Mouse (Mus musculus): Measurements from ENCODE around the gene Zc3h12a. TPM values are rescaled to one million over a fixed set of nuclear protein-coding genes. Genes with fewer than 3 reads are reported as not detected.

The Zc3h12a gene
- total and polyA plus RNA-seq, 3 experiments: 0.92 to 3.3 TPM; not detected in 1

DNA sequence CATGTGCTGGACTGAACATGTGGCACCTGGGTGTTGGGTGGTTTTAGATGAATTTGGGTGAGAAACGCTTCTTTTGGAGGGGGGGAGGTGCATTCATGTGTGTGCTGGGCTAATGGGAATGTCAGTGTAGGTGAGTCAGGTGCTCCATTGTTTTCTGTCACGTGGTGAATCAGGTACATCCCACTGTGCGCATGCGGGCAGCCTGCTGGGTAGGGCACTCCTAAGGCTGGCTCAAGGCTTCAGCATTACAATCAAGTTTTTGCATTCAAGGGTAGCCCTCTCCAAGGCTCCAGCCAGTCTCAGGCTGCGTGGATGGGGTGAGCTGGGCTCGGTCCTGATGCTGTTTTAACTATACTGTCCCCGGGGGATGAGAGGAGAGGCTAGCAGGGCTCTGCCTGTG, 35.1 kb upstream of the Zc3h12a start:
- H3K27me3 ChIP-seq (ENCODE audit: control insufficient read depth in 1 of 2, insufficient read depth in 2 of 2, low read length in 2 of 2): no peaks in the 10 kb centered on the region

DNA sequence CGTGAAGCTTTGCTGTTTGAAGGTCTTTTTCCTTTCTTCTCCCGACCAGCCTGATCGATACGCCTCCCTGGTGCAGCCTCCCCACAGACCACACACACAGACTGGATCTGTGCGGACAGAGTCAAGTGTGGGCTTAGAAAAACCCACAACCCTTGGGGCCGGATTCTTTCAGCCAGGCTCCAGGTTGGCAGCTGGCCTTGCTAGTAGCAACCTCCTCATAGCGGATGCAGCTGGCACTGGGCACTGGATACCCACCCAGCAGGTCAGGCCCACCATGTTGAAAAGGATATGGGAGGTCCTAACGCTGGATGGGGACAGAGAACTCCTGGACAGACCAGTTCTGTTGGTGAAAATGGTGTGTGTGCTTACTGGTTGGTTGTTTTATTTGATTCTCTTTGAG, 33.8 kb upstream of the Zc3h12a start:
- Histone ChIP-seq H3K36me3 (ENCODE audit: control insufficient read depth in 1 of 2, insufficient read depth in 2 of 2, low read length in 2 of 2) (no peaks in the 10 kb centered on the region), H3K27me3 (ENCODE audit: control insufficient read depth in 1 of 2, insufficient read depth in 2 of 2, low read length in 2 of 2) (no peaks in the 10 kb centered on the region), H3K4me3 (ENCODE audit: control insufficient read depth in 1 of 2, insufficient read depth in 1 of 2, low read depth in 2 of 2, low read length in 2 of 2) (no peak overlapping the region), H3K4me1 (ENCODE audit: control insufficient read depth in 1 of 2, insufficient read depth in 2 of 2, low read length in 2 of 2) (no peaks in the 10 kb centered on the region), H3K79me2 (ENCODE audit: control insufficient read depth, insufficient read depth, low read length, poor library complexity) (no peaks in the 10 kb centered on the region), H3K9me3 (replicated peaks; ENCODE audit: insufficient read depth, low read length) (no peaks in the 10 kb centered on the region), H3K27ac (ENCODE audit: control insufficient read depth, low read depth, low read length) (no peak overlapping the region), H3K9ac (ENCODE audit: control insufficient read depth, low read depth, low read length, poor library complexity, severe bottlenecking) (no peak overlapping the region)
- TF ChIP-seq GABPA (IDR thresholded peaks at IDR 0.05; ENCODE audit: low read depth, low read length) (no peak), NRF1 (IDR thresholded peaks at IDR 0.05; ENCODE audit: insufficient read depth, low read depth, low read length, poor library complexity, severe bottlenecking) (no peak), USF2 (IDR thresholded peaks at IDR 0.05; ENCODE audit: borderline replicate concordance in 1 of 2, insufficient read depth in 1 of 2, low read depth in 1 of 2, low read length in 2 of 2) (no peak), E2F4 (IDR thresholded peaks at IDR 0.05; ENCODE audit: borderline replicate concordance, low read depth, low read length) (no peak), CHD2 (IDR thresholded peaks at IDR 0.05; ENCODE audit: low read length) (no peak), POLR2AphosphoS2 (IDR thresholded peaks at IDR 0.05; ENCODE audit: low read length) (no peak), MAX (IDR thresholded peaks at IDR 0.05; ENCODE audit: low read length) (no peak), RAD21 (IDR thresholded peaks at IDR 0.05; ENCODE audit: low read depth, low read length) (no peak), POLR2A (IDR thresholded peaks at IDR 0.05; ENCODE audit: control insufficient read depth in 1 of 2, insufficient read depth in 1 of 2, low read depth in 1 of 2, low read length in 2 of 2, poor library complexity in 1 of 2) (no peak), POLR2AphosphoS5 (IDR thresholded peaks at IDR 0.05; ENCODE audit: borderline replicate concordance, low read depth, low read length) (no peak), MXI1 (IDR thresholded peaks at IDR 0.05; ENCODE audit: low read depth, low read length) (no peak), TAL1 (IDR thresholded peaks at IDR 0.05; ENCODE audit: low read length) (no peak), CTCF (IDR thresholded peaks at IDR 0.05 in 2 of 3, conservative IDR thresholded peaks at IDR 0.05 in 1 of 3; ENCODE audit: control insufficient read depth in 1 of 3, insufficient read depth in 1 of 3, low read depth in 2 of 3, low read length in 3 of 3, poor library complexity in 1 of 3, severe bottlenecking in 1 of 3) (no peak), HCFC1 (IDR thresholded peaks at IDR 0.05; ENCODE audit: low read depth, low read length) (no peak), RCOR1 (IDR thresholded peaks at IDR 0.05; ENCODE audit: low read depth, low read length) (no peak), CHD1 (IDR thresholded peaks at IDR 0.05; ENCODE audit: low read depth, low read length) (no peak), UBTF (IDR thresholded peaks at IDR 0.05; ENCODE audit: borderline replicate concordance, insufficient read depth, low read depth, low read length) (no peak), GATA1 (IDR thresholded peaks at IDR 0.05; ENCODE audit: low read depth, low read length) (no peak)
- DNase-seq (ENCODE audit: low read depth, low spot score): no peak

More for the DNA sequence above, 35.1 kb upstream of the Zc3h12a start:
- TF ChIP-seq EP300 (IDR thresholded peaks at IDR 0.05; ENCODE audit: low read depth in 1 of 2, low read length in 2 of 2) (no peak), RAD21 (IDR thresholded peaks at IDR 0.05; ENCODE audit: low read depth, low read length) (no peak), GATA1 (IDR thresholded peaks at IDR 0.05; ENCODE audit: low read depth, low read length) (no peak), TBP (IDR thresholded peaks at IDR 0.05; ENCODE audit: low read depth, low read length) (no peak), RCOR1 (IDR thresholded peaks at IDR 0.05; ENCODE audit: low read depth, low read length) (no peak)
- Histone ChIP-seq H3K4me3 (ENCODE audit: control insufficient read depth in 1 of 2, insufficient read depth in 1 of 2, low read depth in 2 of 2, low read length in 2 of 2) (no peak overlapping the region), H3K36me3 (ENCODE audit: control insufficient read depth in 1 of 2, insufficient read depth in 2 of 2, low read length in 2 of 2) (no peaks in the 10 kb centered on the region), H3K4me1 (ENCODE audit: control insufficient read depth in 1 of 2, insufficient read depth in 2 of 2, low read length in 2 of 2) (no peaks in the 10 kb centered on the region), H3K9me3 (replicated peaks; ENCODE audit: insufficient read depth, low read length) (no peaks in the 10 kb centered on the region), H3K79me2 (ENCODE audit: control insufficient read depth, insufficient read depth, low read length, poor library complexity) (no peaks in the 10 kb centered on the region), H3K9ac (ENCODE audit: control insufficient read depth, low read depth, low read length, poor library complexity, severe bottlenecking) (no peak overlapping the region), H3K27ac (ENCODE audit: control insufficient read depth, low read depth, low read length) (no peak overlapping the region)
- no peak for DNase-seq (ENCODE audit: low read depth, low spot score)
